Comparison of ENCODE assay signal across 14 mouse cellular contexts in the genomic region with DNA sequence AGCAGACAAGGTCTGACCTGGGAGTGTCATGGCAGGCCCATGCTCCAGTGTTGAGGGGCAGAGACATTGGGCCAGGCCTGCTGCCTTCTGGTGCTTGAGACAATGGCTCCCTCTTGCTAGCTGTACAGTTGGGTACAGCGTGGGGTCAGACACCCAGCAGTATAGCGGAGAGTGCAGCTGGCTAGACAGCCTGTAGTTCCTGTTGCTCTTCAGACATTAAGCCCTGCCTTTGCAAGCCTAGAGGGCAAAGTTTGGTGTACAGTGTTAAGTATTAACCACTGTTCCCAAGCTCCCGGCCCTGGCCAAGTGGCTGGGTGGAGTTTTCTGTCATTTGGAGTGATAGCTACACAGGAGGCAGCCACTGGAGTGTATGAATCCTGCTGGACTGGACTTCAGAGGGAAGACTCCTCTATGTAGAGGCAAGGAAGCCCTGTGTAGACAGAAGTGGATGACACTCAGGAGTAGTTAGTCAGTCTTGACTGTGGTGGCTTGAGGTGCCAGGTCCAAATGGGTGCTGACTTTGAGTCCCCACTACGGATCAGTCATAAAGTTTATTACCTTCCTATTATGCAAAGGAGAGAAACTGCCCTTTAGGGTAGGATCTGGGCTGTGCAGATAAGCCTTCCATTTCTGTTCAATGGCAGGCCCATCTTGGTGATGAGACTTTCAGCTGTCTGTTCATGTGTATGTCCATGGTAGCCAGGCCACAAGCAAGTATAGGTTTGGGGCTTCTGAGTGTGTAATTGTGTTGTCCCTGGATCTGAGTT. TPM values are rescaled to one million over a fixed set of nuclear protein-coding genes. Genes with fewer than 3 reads are reported as not detected.
DNase-seq lines count a peak whose midpoint lies in the region; ATAC-seq lines count a peak whose summit lies in the region.
"Had no signal": no experiment of that assay in that cellular context is flagged by ENCODE, and none has a peak within 500 bp of the region (broad histone marks: within the 10 kb centered on the region; RNA-seq: fewer than 3 reads in every experiment).

No protein-coding gene starts in this region.

- no peaks in the 10 kb centered on the region for H3K36me3 ChIP-seq in hindbrain, embryonic 13.5 days

- no peak for ATAC-seq in inflammation-experienced regulatory T-cells, adult 6 months
- no peak for ATAC-seq in hindbrain, embryonic 13.5 days (ENCODE audit: low FRiP score)
- ATAC-seq: midbrain, embryonic 16.5 days had no signal

- peak; percentile 75 for DNase-seq in kidney, adult 18-20 months
- peak; percentile 54 to 72 for DNase-seq in kidney, postnatal 4 days
- DNase-seq in lung, postnatal 25 days (ENCODE audit: low spot score) = peak; percentile 30
- DNase-seq in frontal cortex, postnatal 14 days (ENCODE audit: low spot score in 2 of 2) = no peak
- DNase-seq in natural killer cell, adult 2 months (ENCODE audit: low spot score in 2 of 2) = no peak
- DNase-seq: cerebellum, adult 8-10 months; layer of hippocampus, postnatal 36 days had no signal

- H3K9me3 ChIP-seq in hindbrain, embryonic 13.5 days = no peaks in the 10 kb centered on the region
- H3K9me3 ChIP-seq: heart, embryonic 12.5 days; hindbrain, embryonic 12.5 days had no signal

- H3K4me1 ChIP-seq in brown adipose tissue, adult 24 weeks (ENCODE audit: control insufficient read depth, insufficient read depth, insufficient read length, low read length) = peaks cover 66% of the 10 kb centered on the region
- peaks cover 53% of the 10 kb centered on the region for H3K4me1 ChIP-seq in hindbrain, embryonic 13.5 days (replicated peaks)

- no peaks in the 10 kb centered on the region for H3K27me3 ChIP-seq in hindbrain, embryonic 13.5 days
- H3K27me3 ChIP-seq: CH12.LX; heart, embryonic 12.5 days; hindbrain, embryonic 12.5 days had no signal

- no peak overlapping the region for H3K9ac ChIP-seq in hindbrain, embryonic 13.5 days
- H3K9ac ChIP-seq: heart, embryonic 12.5 days; hindbrain, embryonic 12.5 days had no signal

- no peak overlapping the region for H3K4me3 ChIP-seq in brown adipose tissue, adult 24 weeks (ENCODE audit: insufficient read depth, low read depth, low read length)
- H3K4me3 ChIP-seq in hindbrain, embryonic 13.5 days = no peak overlapping the region
- H3K4me3 ChIP-seq: heart, embryonic 12.5 days; hindbrain, embryonic 12.5 days had no signal

- H3K4me2 ChIP-seq in hindbrain, embryonic 13.5 days = no peak overlapping the region
- H3K4me2 ChIP-seq: heart, embryonic 12.5 days; hindbrain, embryonic 12.5 days had no signal

- 61% methylated on average over 4 of the region's 4 CpGs for WGBS in hindbrain, embryonic 13.5 days

- peak overlapping the region; percentile 61; the same call in 1 of the 2 replicates for H3K27ac ChIP-seq in brown adipose tissue, adult 24 weeks (replicated peaks; ENCODE audit: low read depth, low read length)
- H3K27ac ChIP-seq in hindbrain, embryonic 13.5 days = no peak overlapping the region
- H3K27ac ChIP-seq: hindbrain, embryonic 12.5 days had no signal

RNA-seq across cellular contexts. Expression of a gene that starts 37.2 kb away (rescaled TPM):
- polyA plus RNA-seq in brown adipose tissue, adult 24 weeks (2012; ENCODE audit: insufficient read depth, insufficient read length, missing spikeins) = 17.7 and 29.3 TPM in 2 replicates
- polyA plus RNA-seq in inflammation-experienced regulatory T-cells, adult 6 months (2017; shearing (Covaris generic)) = 10 to 100 TPM; 17.3 to 41.0 (median 40.8) TPM
- 14.3 and 14.9 TPM in 2 replicates for polyA plus RNA-seq in hindbrain, embryonic 13.5 days (2015; fragmentation: Nextera tagmentation; extraction: Ambion mirVana)

Comparison
In these comparisons a context has a peak if more than half of its experiments do, and no peak if none do; other contexts are left out.
1. DNase-seq: peak in kidney, adult 18-20 months (single experiment), kidney, postnatal 4 days (2 of 2) and lung, postnatal 25 days (single experiment); none in frontal cortex, postnatal 14 days (0 of 2) and natural killer cell, adult 2 months (0 of 2).